Mouse (Mus musculus): ENCODE data around the gene Ahr. TPM values are rescaled to one million over a fixed set of nuclear protein-coding genes. Genes with fewer than 3 reads are reported as not detected.
A peak's percentile ranks its signal among the peaks of the same experiment; 100 is the strongest.

Gene Ahr
- total RNA-seq, 2 experiments from 2014 or later = 1.4 to 1.5 TPM

GRCm38 (mm10) chr12:35533133-35533532 lies 1.7 kb downstream of the Ahr start:
- DNase-seq = no peak
- intact Hi-C loops (cut with DNase I) = loop anchor here (2.0 kb wide), 1 partner anchor 298 kb away; no protein-coding TSS in a partner anchor
- no peak for TF ChIP-seq CTCF (IDR thresholded peaks at IDR 0.05)
- Histone ChIP-seq H3K27ac (peak overlapping the region; percentile 62), H3K4me3 (peak overlapping the region; percentile 92)

GRCm38 (mm10) chr12:35532151-35532550 lies 2.7 kb downstream of the Ahr start:
- TF ChIP-seq CTCF (IDR thresholded peaks at IDR 0.05) = peak; percentile 80
- H3K27ac ChIP-seq = peak overlapping the region; percentile 62
- DNase-seq = peak; percentile 53
- intact Hi-C loops (cut with DNase I) = loop anchor here (2.0 kb wide), 1 partner anchor 299 kb away; no protein-coding TSS in a partner anchor
- peak overlapping the region; percentile 92 for H3K4me3 ChIP-seq

- Histone ChIP-seq H3K4me3 (no peak overlapping the region; the same call in 1 of the 2 replicates), H3K27ac (peak overlapping the region; percentile 38; the same call in 1 of the 2 replicates)
- intact Hi-C loops (cut with DNase I) = no loop called here
- TF ChIP-seq CTCF (IDR thresholded peaks at IDR 0.05) = no peak
- DNase-seq = no peak
Observed at GRCm38 (mm10) chr12:35530587-35530986, 4.3 kb downstream of the Ahr start.

- no peak for DNase-seq
- Histone ChIP-seq H3K27ac (peak overlapping the region; percentile 24), H3K4me3 (no peak overlapping the region)
- intact Hi-C loops (cut with DNase I) = no loop called here
- TF ChIP-seq CTCF (IDR thresholded peaks at IDR 0.05) = no peak
Observed at GRCm38 (mm10) chr12:35527429-35527828, 7.4 kb downstream of the Ahr start.

GRCm38 (mm10) chr12:35522585-35523103 lies 12.2 kb downstream of the Ahr start:
- Histone ChIP-seq H3K27ac (peak overlapping the region; percentile 68), H3K4me3 (no peak overlapping the region)
- no peak for TF ChIP-seq CTCF (IDR thresholded peaks at IDR 0.05)
- no peak for DNase-seq
- intact Hi-C loops (cut with DNase I) = no loop called here

- intact Hi-C loops (cut with DNase I) = no loop called here
- H3K27ac ChIP-seq = no peak overlapping the region
- H3K4me3 ChIP-seq = no peak overlapping the region
- no peak for TF ChIP-seq CTCF (IDR thresholded peaks at IDR 0.05)
- no peak for DNase-seq
Observed at GRCm38 (mm10) chr12:35515621-35516020, 19.2 kb downstream of the Ahr start.

GRCm38 (mm10) chr12:35514671-35515070 lies 20.2 kb downstream of the Ahr start:
- Histone ChIP-seq H3K4me3 (no peak overlapping the region), H3K27ac (no peak overlapping the region)
- no peak for DNase-seq
- intact Hi-C loops (cut with DNase I) = no loop called here
- no peak for TF ChIP-seq CTCF (IDR thresholded peaks at IDR 0.05)

GRCm38 (mm10) chr12:35510711-35511110 lies 24.1 kb downstream of the Ahr start:
- intact Hi-C loops (cut with DNase I) = no loop called here
- Histone ChIP-seq H3K27ac (no peak overlapping the region), H3K4me3 (no peak overlapping the region)
- no peak for DNase-seq
- no peak for TF ChIP-seq CTCF (IDR thresholded peaks at IDR 0.05)

- H3K27ac ChIP-seq = no peak overlapping the region
- no peak for DNase-seq
- intact Hi-C loops (cut with DNase I) = no loop called here
- no peak for TF ChIP-seq CTCF (IDR thresholded peaks at IDR 0.05)
- H3K4me3 ChIP-seq = no peak overlapping the region
Observed at GRCm38 (mm10) chr12:35506383-35506782, 28.5 kb downstream of the Ahr start.

GRCm38 (mm10) chr12:35504081-35504480 lies 30.8 kb downstream of the Ahr start:
- no peak for DNase-seq
- Histone ChIP-seq H3K27ac (peak overlapping the region; percentile 28; the same call in 1 of the 2 replicates), H3K4me3 (peak overlapping the region; percentile 65)
- no peak for TF ChIP-seq CTCF (IDR thresholded peaks at IDR 0.05)
- intact Hi-C loops (cut with DNase I) = no loop called here

GRCm38 (mm10) chr12:35503586-35503985 lies 31.3 kb downstream of the Ahr start:
- TF ChIP-seq CTCF (IDR thresholded peaks at IDR 0.05) = peak; percentile 49
- H3K27ac ChIP-seq = peak overlapping the region; percentile 28; the same call in 1 of the 2 replicates
- H3K4me3 ChIP-seq = peak overlapping the region; percentile 65
- intact Hi-C loops (cut with DNase I) = no loop called here
- DNase-seq = no peak

- DNase-seq = no peak
- intact Hi-C loops (cut with DNase I) = no loop called here
- TF ChIP-seq CTCF (IDR thresholded peaks at IDR 0.05) = no peak
- H3K4me3 ChIP-seq = no peak overlapping the region
- no peak overlapping the region for H3K27ac ChIP-seq
Observed at GRCm38 (mm10) chr12:35501476-35501875, 33.4 kb downstream of the Ahr start.

- no peak overlapping the region for H3K4me3 ChIP-seq
- no peak for DNase-seq
- intact Hi-C loops (cut with DNase I) = no loop called here
- no peak for TF ChIP-seq CTCF (IDR thresholded peaks at IDR 0.05)
- no peak overlapping the region for H3K27ac ChIP-seq
Observed at GRCm38 (mm10) chr12:35495195-35495594, 39.6 kb downstream of the Ahr start.

- no peak for TF ChIP-seq CTCF (IDR thresholded peaks at IDR 0.05)
- intact Hi-C loops (cut with DNase I) = no loop called here
- Histone ChIP-seq H3K4me3 (no peak overlapping the region), H3K27ac (no peak overlapping the region)
- no peak for DNase-seq
Observed at GRCm38 (mm10) chr12:35480764-35481163, 54.1 kb downstream of the Ahr start.

All from gastrocnemius, adult 2 months (tissue).